Mouse (Mus musculus): ENCODE measurements at regions not wholly inside any gene's neighbourhood (a gene's known extent, or its start where the extent isn't known, plus 50 kb on each side); places are given as distances from the start of the nearest gene placed in this dataset.

- intact Hi-C loops (cut with DNase I): no loop called here
- no peak for DNase-seq
These were observed 335.7 kb upstream of the Cited2 start for GRCm38 (mm10) chr10:17387296-17387695.

DNA sequence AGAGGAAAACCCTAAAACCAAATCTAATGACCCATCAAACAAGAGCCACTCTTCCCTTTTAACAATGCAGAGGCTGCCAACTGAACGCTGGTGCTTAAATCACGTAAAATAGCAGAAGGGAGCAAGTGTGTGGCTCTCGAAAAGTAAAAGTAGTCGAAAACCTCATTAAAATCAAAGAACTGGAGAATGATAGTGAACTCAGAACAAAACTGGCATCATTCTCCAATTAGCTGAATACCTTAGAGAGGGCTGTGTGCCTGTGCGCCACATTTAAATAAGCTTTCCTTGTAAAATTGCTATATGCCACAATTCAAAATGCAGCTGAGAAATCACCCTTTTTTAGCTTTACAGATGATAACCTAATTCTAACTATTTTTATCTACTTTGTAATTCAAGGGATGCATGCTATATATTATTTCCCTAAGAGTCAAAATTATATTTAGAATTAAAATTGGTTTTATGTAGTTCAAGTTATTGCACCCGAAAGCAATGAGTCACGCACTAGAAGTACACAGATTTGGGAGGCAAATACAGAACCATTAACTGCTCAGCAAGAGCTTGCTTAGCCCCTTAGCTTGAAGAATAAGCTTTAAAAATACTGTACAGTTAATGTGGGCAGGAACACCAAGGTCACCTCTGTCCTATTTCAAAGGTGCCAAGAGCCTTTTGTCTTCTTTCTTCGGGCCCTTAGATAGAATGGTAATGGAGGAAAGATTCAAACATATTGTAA is 327.4 kb upstream of the Cited2 start:
- DNase-seq: no peak
- intact Hi-C loops (cut with DNase I): no loop called here

DNA sequence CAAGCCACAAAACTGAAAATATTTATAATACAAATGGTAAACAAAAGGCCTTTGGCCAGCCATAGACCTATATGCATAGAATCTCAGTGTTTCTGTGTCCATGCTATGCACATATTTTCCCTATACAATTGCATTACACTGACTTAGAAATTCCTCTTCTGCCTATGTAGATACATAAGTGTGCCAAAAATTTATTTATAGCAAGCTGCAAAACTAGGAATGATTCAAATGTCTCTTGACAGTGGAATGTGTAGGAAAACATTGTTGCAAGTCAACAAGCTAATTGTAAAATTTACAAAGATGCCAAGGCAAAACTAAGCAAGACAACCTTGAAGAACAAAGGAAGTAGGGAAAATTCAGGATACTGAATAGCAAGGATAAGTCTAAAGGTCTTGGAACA is 319.1 kb upstream of the Cited2 start:
- no peak for DNase-seq
- intact Hi-C loops (cut with DNase I): no loop called here

GRCm38 (mm10) chr10:17407854-17408606 is 315.0 kb upstream of the Cited2 start:
- intact Hi-C loops (cut with DNase I): no loop called here
- no peak for DNase-seq

- no peak for DNase-seq
- intact Hi-C loops (cut with DNase I): no loop called here
These were observed 314.2 kb upstream of the Cited2 start for GRCm38 (mm10) chr10:17408781-17409180.

DNA sequence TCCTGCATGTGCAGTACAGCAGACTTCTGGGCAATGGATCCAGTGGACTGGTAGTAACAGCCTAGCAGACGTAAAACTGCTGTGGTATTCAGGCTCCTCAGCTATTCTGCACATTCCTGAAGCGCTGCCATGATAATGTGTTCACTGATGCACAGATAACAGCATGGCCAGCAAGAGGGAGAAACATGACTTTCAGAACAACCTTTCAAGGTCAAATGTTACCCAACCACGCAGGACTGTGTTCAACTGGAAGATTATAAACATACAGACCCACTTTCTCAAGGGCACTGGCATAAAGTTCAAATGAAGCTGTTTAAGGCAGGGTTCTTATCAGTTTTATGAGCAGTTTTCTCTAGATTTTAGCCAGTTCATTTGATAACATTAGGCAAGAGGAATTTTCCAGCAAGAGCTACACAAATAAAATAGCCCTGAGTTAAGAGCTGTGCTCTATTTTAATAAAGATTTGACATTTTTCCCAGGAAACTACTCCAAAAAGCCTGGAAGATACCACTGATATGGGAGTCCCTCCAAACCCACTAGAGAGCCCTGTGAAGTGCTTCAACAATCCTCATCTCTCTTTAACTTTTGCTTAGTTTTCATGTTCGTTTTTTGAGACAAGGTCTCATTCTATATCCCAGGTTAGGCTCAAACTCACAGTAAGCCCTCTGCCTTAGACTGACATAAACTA is 311.6 kb upstream of the Cited2 start:
- DNase-seq: no peak
- intact Hi-C loops (cut with DNase I): no loop called here

DNA sequence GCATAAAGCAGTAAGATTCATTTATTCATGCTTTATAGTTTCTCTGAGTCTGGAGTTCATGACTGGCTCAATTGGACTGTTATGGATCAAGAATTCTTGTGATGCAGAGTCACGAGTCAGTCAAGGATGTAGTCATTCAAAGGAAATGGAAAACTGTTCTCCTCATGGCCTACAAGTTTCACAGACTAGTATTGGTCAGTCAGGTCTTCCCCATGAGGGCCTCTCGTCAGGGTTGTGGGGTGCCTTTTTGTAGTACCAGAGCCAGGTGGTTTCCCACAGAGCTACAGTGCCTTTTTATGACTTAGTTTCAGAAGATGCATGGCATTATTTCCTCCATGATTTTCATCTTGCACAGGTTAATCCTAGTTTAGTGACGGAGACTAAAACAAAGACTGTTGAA is 307.9 kb upstream of the Cited2 start:
- intact Hi-C loops (cut with DNase I): no loop called here

GRCm38 (mm10) chr10:17416121-17416520 is 306.9 kb upstream of the Cited2 start:
- intact Hi-C loops (cut with DNase I): no loop called here
- no peak for DNase-seq

More for the DNA sequence above, 307.9 kb upstream of the Cited2 start:
- DNase-seq: no peak

DNA sequence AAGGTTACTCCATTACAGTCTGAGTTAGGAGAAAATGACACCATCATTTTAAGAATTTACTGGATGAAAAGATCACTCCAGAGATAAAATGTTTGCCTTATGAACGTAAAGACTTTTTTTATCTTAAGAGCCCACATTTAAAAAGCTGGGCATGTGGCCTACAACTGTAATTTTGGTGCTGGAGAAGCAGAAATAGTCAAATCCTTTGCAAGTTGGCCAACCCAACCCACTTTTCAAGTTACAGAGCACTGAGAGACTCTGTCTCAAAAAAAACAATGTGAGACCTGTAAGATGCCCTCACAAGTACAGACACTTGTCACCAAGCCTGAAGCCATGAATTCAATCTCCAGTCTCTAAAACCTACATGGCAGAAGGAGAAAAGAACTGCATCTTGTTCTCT is 305.6 kb upstream of the Cited2 start:
- no peak for DNase-seq
- intact Hi-C loops (cut with DNase I): no loop called here

DNA sequence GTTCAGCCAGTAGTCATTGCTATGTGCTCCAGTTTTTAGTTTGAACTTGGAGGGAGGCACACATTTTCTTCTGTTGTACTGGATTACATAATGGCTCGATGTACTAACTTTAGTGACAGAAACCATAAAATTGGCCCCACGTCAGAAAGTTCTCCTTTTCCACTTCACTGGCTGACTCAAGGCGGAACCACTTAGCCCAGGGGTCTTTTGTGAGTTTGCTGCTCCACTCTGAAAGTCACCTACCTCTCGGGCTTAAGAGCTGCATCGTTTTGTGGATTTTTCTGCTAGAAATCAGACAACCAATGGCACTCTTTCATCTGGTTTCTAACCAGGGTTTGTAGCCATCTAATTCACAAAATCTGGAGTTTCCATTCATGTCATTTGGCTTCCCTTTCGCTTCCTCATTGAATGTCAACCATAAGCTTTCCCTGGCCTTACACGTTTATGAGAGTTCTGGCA is 304.8 kb upstream of the Cited2 start:
- intact Hi-C loops (cut with DNase I): no loop called here
- DNase-seq: peak; percentile 15 to 38

DNA sequence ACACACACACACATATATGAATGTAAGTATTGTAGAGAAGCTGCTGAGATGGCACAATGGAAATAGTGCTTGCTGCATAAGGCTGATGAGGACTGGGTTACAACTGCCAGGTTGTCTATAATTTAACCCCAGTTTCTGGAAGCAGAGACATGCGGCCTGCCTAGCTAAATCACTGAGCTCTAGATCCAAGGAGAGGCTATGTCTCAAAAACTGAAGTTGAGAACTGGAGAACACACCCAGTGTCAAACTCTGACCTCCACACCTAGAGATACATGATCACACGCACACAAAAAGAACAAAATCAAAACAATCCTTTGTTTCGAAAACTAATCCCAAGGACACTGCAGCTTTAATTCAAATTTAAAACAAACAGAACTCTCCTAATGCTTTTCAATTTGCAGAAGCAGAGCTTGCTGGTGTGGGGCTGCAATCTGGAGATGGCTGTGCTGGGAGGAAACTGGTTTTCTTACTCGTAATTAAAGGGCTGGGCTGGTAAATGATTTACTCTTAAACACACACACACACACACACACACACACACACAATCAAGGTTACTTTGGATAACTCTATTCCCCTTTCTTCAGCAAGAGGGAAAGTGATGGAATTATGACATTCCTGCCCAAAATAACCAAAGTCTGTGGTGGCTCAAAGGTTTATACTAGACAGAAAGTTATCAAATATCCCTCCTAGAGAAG is 299.3 kb upstream of the Cited2 start:
- intact Hi-C loops (cut with DNase I): no loop called here
- no peak for DNase-seq

DNA sequence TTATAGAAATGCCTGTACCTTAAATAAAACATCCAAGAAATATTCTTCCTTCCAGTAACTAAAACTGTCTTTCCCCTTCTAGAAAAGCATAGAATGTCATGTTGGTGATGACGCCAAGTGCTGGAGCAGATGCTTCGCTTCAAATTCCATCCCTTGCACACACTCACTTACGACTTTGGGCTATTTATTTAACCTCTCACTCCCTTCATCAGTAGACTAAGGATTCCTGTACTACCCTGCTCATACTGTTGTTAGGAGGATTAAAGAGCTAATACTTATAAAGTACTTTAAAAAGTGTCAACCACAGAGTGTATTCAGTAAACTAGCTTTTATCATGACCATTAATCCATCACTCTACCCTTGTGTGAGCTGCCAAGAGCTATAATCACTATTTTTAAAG is 296.8 kb upstream of the Cited2 start:
- intact Hi-C loops (cut with DNase I): no loop called here
- DNase-seq: no peak

DNA sequence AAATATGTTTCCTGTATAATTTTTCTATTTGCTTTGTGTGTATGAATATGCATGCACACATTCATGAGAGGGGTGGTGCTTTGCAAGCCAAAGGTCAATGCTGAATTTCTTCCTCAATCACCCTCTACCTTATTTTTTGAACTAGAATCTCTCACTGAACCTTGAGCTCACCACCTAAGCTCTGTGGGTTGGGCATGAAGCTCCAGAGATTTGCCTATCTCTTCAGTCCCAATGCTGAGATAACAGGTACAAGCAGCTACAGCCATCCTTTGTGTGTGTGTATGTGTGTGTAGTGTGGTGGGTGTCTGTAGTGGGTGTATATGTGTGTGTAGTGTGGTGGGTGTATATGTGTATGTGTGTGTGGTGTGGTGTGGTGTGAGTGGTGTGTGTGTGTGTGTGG is 295.7 kb upstream of the Cited2 start:
- intact Hi-C loops (cut with DNase I): no loop called here

DNA sequence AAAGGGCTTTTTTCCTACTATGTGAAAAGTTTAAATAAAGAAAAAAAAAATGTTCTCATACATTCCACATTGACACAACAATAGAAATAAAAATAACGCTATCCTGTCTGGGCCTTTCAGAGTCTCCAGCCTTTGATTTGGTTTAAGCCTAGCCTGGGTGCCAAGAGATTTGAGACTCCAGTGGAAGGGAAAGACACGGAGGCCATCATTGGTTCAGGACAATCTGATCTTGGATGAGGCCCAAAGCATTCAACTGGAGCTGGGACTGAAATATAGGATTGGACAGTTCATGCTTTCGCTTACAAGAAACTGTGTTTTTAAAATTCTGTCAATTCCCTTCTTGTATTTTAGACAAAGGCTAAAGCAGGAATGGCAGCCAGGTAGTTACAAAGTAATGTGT is 294.7 kb upstream of the Cited2 start:
- no peak for DNase-seq
- intact Hi-C loops (cut with DNase I): no loop called here

More for the DNA sequence above, 295.7 kb upstream of the Cited2 start:
- DNase-seq: no peak

- DNase-seq: no peak
- intact Hi-C loops (cut with DNase I): no loop called here
These were observed 291.9 kb upstream of the Cited2 start for GRCm38 (mm10) chr10:17431068-17431467.

DNA sequence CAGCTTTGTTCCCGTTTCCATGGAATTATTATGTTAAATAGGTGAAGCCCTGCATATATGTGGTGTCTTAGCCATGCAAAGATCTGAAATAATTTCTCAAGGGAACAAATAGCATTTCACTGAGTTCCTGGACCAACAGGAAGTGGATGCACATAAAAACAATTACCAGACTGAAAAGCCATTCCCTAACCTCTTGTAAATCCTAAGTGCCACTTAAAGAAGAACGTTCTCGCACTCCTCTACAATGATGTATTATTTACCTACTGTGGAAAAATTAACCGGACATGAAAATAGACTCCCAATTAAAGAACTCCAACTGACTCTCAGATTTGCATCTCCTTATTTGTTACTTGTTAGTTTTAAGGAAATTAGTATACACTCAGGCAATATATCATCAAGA is 288.9 kb upstream of the Cited2 start:
- intact Hi-C loops (cut with DNase I): no loop called here
- DNase-seq: no peak

GRCm38 (mm10) chr10:17450240-17450639 is 272.8 kb upstream of the Cited2 start:
- intact Hi-C loops (cut with DNase I): no loop called here

DNA sequence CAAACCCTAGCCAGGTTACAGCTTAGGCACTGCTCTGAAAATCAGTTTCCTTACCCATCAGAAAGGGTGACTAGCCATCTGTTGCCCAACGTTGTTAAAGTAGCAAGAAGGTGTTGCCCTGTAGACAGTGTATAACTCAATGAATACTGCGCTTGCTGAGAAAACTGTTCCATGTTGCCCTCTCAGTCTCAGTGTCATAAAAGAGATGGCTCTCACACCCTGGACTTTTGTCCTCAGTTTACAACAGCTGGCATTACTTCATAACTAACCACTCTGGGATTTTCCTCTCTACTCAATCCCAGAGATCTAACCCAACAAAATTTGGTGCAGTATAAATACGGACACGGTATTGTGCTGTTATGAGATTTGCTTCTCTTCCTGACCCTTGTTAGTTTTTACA is 252.1 kb upstream of the Cited2 start:
- intact Hi-C loops (cut with DNase I): no loop called here
- DNase-seq: no peak

More at GRCm38 (mm10) chr10:17450240-17450639, 272.8 kb upstream of the Cited2 start:
- DNase-seq: peak; percentile 6 to 16

- DNase-seq: no peak
- intact Hi-C loops (cut with DNase I): no loop called here
These were observed 250.5 kb upstream of the Cited2 start for GRCm38 (mm10) chr10:17472536-17472935.

- DNase-seq: no peak
- intact Hi-C loops (cut with DNase I): no loop called here
These were observed 247.0 kb upstream of the Cited2 start for GRCm38 (mm10) chr10:17475976-17476375.

GRCm38 (mm10) chr10:17476720-17477119 is 246.3 kb upstream of the Cited2 start:
- intact Hi-C loops (cut with DNase I): no loop called here
- peak; percentile 46 to 50 for DNase-seq

Measured in heart, postnatal 36 days (tissue).